Mouse (Mus musculus): ENCODE measurements around the gene Casp14. TPM values are rescaled to one million over a fixed set of nuclear protein-coding genes. Genes with fewer than 3 reads are reported as not detected.
"Not testable (repeated sequence)": the region's sequence is repeated elsewhere in the genome, so short reads cannot be mapped to it uniquely, and the experiment has no call there.

The Casp14 gene
- polyA plus RNA-seq, 1 experiment from 2014 or later: not detected

DNA sequence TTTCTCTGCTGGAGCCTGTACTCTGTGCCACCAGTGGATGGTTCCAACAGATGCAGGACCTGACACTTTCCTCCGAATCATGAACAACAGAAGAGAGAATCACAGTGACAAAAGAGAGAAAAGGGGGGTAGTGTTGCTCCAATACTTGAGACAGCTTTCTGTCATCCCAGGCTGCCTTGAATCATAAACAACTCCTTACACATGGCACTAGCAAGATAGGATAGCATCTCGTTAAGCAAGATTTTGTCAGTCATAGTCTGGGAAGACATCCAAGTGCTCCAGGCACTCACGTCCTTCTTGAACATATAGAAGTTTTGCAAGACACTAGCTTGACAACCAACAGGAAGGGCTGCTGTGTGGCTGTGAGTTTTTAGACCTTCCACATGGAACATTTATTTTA lies 8.9 kb upstream of the Casp14 start:
- Histone ChIP-seq H3K27ac (no peak overlapping the region), H3K4me2 (no peak overlapping the region), H3K36me3 (no peaks in the 10 kb centered on the region), H3K27me3 (replicated peaks) (no peaks in the 10 kb centered on the region), H3K4me3 (no peak overlapping the region), H3K9me3 (replicated peaks) (no peaks in the 10 kb centered on the region), H3K9ac (no peak overlapping the region), H3K4me1 (no peaks in the 10 kb centered on the region)
- ATAC-seq: no peak
- 54% methylated on average over 3 of the region's 3 CpGs for WGBS (ENCODE audit: insufficient replicate concordance)

DNA sequence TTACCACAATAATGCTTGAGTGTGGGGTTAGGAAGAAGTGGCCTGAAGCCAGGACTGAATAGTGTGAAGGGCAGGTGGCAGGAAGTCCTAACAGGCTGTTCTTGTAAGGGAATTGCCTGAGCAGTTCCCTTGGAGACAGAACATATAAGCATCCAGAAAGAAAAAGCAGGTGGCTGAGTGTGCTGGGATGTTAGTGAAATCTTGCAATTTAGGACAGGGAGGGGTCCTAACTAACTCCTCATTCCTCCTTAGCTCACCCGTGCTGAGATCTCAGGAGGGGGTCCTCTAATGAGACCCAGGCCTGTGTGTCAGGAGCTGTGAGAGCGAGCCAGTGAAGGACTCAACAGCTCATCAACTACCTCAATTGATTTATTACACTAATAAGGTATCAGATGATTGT lies 5.3 kb upstream of the Casp14 start:
- no peak for ATAC-seq
- no peaks in the 10 kb centered on the region for H3K36me3 ChIP-seq
- H3K9ac ChIP-seq: no peak overlapping the region
- WGBS (ENCODE audit: insufficient replicate concordance): 33% methylated on average over 2 of the region's 2 CpGs
- H3K4me3 ChIP-seq: no peak overlapping the region
- no peaks in the 10 kb centered on the region for H3K27me3 ChIP-seq (replicated peaks)
- no peaks in the 10 kb centered on the region for H3K9me3 ChIP-seq (replicated peaks)
- no peak overlapping the region for H3K27ac ChIP-seq
- H3K4me1 ChIP-seq: no peaks in the 10 kb centered on the region
- H3K4me2 ChIP-seq: no peak overlapping the region

DNA sequence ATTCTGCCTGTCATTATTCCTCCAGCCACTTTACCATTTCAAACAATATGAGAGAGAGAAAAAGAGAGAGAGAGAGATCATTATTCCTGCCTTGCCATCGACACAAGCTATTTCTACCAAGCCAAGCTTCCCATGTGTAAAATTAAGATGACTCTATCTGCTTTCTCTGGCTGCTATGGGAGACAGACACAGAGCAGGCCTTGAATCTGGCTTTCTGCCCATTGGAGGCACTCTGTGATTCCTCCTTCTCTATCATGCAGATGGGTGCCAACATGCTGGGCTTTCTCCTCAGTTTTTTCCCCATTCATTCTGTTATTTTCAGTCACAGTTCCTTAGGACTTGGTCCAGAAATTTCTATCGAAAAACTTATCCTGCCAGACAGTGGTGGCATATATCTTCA lies 4.6 kb upstream of the Casp14 start:
- H3K27ac ChIP-seq: no peak overlapping the region
- 60% methylated on average over 2 of the region's 2 CpGs for WGBS (ENCODE audit: insufficient replicate concordance)
- ATAC-seq: no peak
- H3K9me3 ChIP-seq (replicated peaks): no peaks in the 10 kb centered on the region
- no peaks in the 10 kb centered on the region for H3K4me1 ChIP-seq
- no peak overlapping the region for H3K4me2 ChIP-seq
- no peaks in the 10 kb centered on the region for H3K36me3 ChIP-seq
- no peak overlapping the region for H3K9ac ChIP-seq
- H3K27me3 ChIP-seq (replicated peaks): no peaks in the 10 kb centered on the region
- no peak overlapping the region for H3K4me3 ChIP-seq

DNA sequence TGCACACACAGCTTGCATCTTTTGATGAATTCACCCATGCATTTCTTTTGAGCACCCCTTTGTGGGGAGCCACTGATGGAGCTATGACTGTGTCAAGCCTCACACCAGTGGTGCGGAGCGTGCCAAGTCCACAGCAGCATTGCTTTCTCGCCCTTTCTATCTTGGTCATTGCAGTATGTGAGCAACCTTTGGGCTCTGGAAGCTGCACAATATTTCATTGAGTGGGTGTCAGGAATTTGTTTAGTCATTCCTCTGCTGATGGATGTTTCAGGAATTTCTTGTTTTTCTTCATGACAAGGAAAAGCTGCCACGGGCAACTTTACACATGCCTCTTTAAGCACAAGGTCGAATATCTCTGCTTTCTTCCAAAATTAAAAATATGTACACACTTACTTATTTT lies 3.9 kb upstream of the Casp14 start:
- no peak for ATAC-seq
- Histone ChIP-seq H3K4me1 (no peaks in the 10 kb centered on the region), H3K27ac (no peak overlapping the region), H3K27me3 (replicated peaks) (no peaks in the 10 kb centered on the region), H3K9ac (no peak overlapping the region), H3K4me3 (no peak overlapping the region), H3K36me3 (no peaks in the 10 kb centered on the region), H3K9me3 (replicated peaks) (no peaks in the 10 kb centered on the region), H3K4me2 (no peak overlapping the region)
- 63% methylated on average over 5 of the region's 5 CpGs for WGBS (ENCODE audit: insufficient replicate concordance)

DNA sequence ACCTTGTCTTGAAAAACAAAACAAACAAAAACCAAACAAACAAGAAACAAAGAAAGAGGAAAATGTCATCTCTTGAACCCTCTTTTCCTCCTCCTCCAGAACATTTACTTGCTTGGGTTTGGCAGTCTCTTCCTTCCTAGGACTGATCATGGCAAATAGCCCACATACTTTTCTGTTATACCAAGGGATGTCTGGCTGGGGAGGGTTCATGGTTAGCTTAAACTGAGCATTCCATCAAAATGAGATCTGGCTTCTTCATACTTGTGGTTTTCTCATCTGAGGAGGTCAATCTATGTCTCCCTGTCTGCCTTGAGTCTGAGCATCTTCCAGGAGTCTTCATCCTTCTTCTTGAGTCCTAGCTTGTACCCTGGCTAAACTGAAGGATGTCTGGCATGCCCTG lies 1.9 kb downstream of the Casp14 start:
- Histone ChIP-seq H3K36me3 (no peaks in the 10 kb centered on the region), H3K4me2 (no peak overlapping the region), H3K27me3 (replicated peaks) (no peaks in the 10 kb centered on the region), H3K4me1 (no peaks in the 10 kb centered on the region), H3K9me3 (replicated peaks) (no peaks in the 10 kb centered on the region), H3K4me3 (no peak overlapping the region), H3K9ac (no peak overlapping the region), H3K27ac (no peak overlapping the region)
- ATAC-seq: no peak

DNA sequence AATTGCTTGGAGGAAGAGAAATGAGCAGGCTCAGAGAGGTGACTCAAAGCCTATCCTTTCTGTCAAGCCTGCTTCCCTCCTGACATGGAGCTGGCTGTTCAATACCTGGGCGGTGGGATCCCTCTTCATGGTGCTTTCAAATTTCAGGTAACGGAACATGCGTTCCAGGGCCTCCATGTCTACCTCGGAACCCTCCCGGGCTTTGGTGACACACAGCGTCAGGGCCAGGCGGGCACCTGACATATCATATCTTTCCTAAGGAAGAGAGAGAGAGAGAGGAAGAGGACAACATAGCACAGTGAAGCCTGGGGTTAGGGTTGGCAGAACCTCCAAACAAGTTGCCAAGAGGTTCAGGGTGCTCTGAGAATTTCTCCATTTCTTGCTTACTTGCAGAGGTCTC lies 2.9 kb downstream of the Casp14 start:
- WGBS (ENCODE audit: insufficient replicate concordance): 80% methylated on average over 7 of the region's 7 CpGs
- H3K27ac ChIP-seq: no peak overlapping the region
- no peak overlapping the region for H3K4me2 ChIP-seq
- ATAC-seq: no peak
- no peak overlapping the region for H3K4me3 ChIP-seq
- no peaks in the 10 kb centered on the region for H3K36me3 ChIP-seq
- H3K9me3 ChIP-seq (replicated peaks): no peaks in the 10 kb centered on the region
- no peaks in the 10 kb centered on the region for H3K4me1 ChIP-seq
- no peak overlapping the region for H3K9ac ChIP-seq
- no peaks in the 10 kb centered on the region for H3K27me3 ChIP-seq (replicated peaks)

DNA sequence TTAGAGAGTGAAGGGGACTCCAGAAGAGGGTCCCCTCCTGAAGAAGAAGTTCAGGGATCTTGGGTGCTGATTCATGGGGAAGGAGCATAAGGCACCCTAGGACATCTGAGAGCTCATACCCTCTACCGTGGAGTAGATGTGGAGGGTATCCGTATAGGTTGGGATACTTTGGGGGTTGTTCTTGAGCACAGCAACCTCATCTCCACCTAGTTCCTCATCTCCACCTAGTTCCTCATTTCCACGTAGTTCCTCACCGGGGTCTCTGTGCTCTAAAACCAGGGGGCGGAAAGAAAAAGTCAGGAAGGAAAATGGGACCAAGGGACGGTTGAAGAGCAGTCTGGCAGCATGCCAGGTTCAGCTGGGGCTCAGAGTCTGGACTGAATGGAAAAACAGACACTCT lies 4.0 kb downstream of the Casp14 start:
- Histone ChIP-seq H3K36me3 (no peaks in the 10 kb centered on the region), H3K27me3 (replicated peaks) (no peaks in the 10 kb centered on the region), H3K9me3 (replicated peaks) (no peaks in the 10 kb centered on the region), H3K4me3 (no peak overlapping the region), H3K9ac (no peak overlapping the region), H3K27ac (no peak overlapping the region), H3K4me1 (no peaks in the 10 kb centered on the region), H3K4me2 (no peak overlapping the region)
- WGBS (ENCODE audit: insufficient replicate concordance): 48% methylated on average over 6 of the region's 6 CpGs
- ATAC-seq: no peak

DNA sequence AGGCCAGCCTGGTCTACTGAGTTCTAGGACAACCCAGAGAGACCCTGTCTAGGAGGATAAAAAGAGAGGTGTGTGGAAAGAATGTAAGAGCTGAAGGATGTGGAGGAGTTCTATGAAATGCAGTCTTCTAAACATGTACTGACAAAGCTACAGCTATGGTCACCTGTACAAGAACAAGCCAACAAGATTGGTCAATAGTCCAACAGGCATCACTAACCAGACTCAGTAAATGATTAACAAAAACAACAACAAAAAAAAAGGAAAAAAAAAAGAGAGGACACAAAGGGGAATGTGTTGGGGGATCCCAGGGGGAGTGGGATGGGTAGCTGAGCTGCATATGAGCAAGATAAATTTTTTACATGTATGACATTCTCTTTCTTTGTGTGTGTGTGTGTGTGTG lies 7.4 kb downstream of the Casp14 start:
- H3K27ac ChIP-seq: no peak overlapping the region

DNA sequence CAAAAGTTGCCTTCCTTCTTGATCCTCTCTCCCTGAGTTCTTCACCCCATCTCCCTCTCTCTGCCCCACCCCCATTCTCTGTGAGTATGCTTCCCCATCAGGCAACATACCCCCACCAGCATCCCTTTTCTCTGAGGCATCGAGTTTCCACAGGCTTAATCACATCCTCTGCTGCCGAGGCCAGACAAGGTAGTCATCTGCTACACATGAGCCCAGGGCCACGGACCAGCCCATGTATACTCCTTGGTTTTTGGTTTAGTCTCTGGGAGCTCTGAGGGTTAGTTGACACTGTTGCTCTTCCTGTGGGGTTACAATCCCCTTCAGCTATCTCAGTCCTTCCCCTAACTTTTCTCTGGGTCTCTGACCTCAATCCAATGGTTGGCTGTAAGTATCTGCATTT lies 17.2 kb downstream of the Casp14 start:
- Histone ChIP-seq H3K9ac (no peak overlapping the region), H3K4me2 (no peak overlapping the region), H3K36me3 (no peaks in the 10 kb centered on the region), H3K4me3 (no peak overlapping the region), H3K27ac (no peak overlapping the region), H3K4me1 (no peaks in the 10 kb centered on the region), H3K27me3 (replicated peaks) (no peaks in the 10 kb centered on the region), H3K9me3 (replicated peaks) (no peaks in the 10 kb centered on the region)
- no peak for ATAC-seq
- WGBS (ENCODE audit: insufficient replicate concordance): 44% methylated on average over 3 of the region's 3 CpGs

More for the DNA sequence above, 7.4 kb downstream of the Casp14 start:
- Histone ChIP-seq H3K9me3 (replicated peaks) (no peaks in the 10 kb centered on the region), H3K27me3 (replicated peaks) (no peaks in the 10 kb centered on the region), H3K9ac (no peak overlapping the region), H3K36me3 (no peaks in the 10 kb centered on the region), H3K4me3 (no peak overlapping the region), H3K4me1 (no peaks in the 10 kb centered on the region), H3K4me2 (no peak overlapping the region)
- no peak for ATAC-seq

DNA sequence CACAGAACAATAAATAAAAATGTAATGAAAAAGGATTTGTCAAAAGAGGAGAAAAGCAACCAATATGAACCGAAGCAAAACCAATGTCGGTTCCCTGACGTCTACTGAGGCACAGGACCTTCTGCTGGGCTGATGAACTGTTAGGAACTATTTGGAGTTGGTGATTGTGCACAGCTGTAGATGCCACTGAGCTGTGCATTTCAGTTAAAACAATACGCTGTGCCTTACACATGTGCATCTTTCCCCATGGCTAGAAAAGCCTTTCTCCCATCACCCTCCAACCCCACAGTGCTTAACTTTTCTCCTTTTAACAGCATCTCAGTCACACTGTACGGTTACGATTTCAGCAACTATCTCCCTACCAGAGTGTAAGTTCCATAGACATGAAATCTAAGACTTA lies 28.1 kb downstream of the Casp14 start:
- H3K9me3 ChIP-seq (replicated peaks): no peaks in the 10 kb centered on the region
- 76% methylated on average over 6 of the region's 6 CpGs for WGBS (ENCODE audit: insufficient replicate concordance)
- no peaks in the 10 kb centered on the region for H3K4me1 ChIP-seq
- no peak overlapping the region for H3K9ac ChIP-seq
- no peak for ATAC-seq
- H3K4me3 ChIP-seq: no peak overlapping the region
- no peaks in the 10 kb centered on the region for H3K36me3 ChIP-seq
- no peaks in the 10 kb centered on the region for H3K27me3 ChIP-seq (replicated peaks)
- H3K4me2 ChIP-seq: no peak overlapping the region
- no peak overlapping the region for H3K27ac ChIP-seq

DNA sequence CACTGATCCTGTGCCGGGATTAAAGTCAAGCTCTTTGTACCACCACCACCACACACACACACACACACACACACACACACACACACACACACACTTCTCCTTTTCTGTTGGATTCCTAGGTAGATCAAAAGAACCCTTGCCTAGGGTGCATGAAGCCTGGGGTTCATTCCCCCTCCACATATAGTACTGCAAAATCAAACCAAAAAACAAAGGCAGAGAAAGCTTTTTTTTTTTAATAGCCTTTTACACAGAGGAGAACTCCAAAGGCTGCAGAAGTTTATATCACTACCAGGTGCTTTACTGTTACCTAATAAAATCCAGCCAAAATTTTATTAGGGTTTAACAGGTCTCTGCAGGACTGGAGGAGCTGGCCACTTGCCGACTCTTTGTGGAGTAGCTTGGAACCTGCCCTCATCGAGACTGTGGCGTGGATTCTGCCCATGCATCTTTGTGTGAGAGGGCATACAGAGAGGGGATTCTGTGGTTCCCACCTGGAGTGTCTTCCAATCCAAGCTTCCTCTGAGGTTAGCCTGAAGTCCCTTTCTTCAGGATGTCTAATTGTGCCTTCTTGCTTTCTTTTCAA lies 31.0 kb downstream of the Casp14 start:
- no peak for ATAC-seq
- H3K4me2 ChIP-seq: no peak overlapping the region
- no peak overlapping the region for H3K27ac ChIP-seq
- no peak overlapping the region for H3K9ac ChIP-seq
- no peaks in the 10 kb centered on the region for H3K4me1 ChIP-seq
- no peaks in the 10 kb centered on the region for H3K36me3 ChIP-seq
- H3K27me3 ChIP-seq (replicated peaks): no peaks in the 10 kb centered on the region
- H3K9me3 ChIP-seq (replicated peaks): no peaks in the 10 kb centered on the region
- H3K4me3 ChIP-seq: no peak overlapping the region
- WGBS (ENCODE audit: insufficient replicate concordance): 54% methylated on average over 4 of the region's 4 CpGs

DNA sequence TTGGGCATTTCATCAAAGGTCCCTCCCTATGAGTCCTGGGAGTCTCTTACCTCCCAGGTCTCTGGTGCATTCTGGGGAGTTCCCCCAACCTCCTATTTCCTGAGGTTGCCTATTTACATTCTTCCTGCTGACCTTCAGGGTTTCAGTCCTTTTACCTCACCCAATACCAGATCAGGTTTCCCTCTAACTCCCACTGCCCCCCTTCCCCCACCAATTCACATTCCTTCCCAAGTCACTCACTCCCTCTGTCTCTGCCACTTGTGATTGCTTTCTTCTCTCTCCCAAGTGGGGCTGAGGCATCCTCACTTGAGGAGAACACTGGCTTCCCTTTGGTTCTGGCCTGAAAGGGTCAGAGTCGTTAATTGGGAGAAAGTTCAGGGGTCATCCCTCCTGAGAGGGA lies 48.0 kb downstream of the Casp14 start:
- H3K4me1 ChIP-seq; H3K9ac ChIP-seq; H3K4me3 ChIP-seq; H3K4me2 ChIP-seq; H3K27me3 ChIP-seq (replicated peaks); ATAC-seq; H3K36me3 ChIP-seq; H3K9me3 ChIP-seq (replicated peaks); H3K27ac ChIP-seq: not testable (repeated sequence)
- WGBS (ENCODE audit: insufficient replicate concordance): 11% methylated on average over 1 of the region's 1 CpGs

DNA sequence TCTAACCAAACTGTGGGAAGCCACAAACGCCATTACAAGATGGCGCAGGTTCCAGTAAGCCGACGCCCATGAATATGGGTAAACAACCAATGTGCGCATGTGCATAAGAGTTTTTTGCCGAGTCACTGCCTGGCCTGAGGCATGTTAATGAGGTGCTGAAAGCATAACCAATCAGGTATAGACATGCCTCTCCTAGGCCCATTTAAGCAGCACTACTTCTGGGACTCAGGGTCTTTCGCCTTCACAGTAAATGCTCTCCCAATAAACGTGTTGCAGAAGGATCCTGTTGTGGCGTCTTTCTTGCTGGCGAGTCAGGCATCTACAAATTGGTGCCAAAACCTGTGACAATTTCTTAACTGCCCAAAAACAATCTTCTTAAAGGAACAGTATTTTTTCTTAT lies 51.4 kb downstream of the Casp14 start:
- H3K27ac ChIP-seq; H3K27me3 ChIP-seq (replicated peaks); H3K4me3 ChIP-seq; H3K36me3 ChIP-seq; H3K9ac ChIP-seq; H3K9me3 ChIP-seq (replicated peaks); H3K4me1 ChIP-seq; ATAC-seq; H3K4me2 ChIP-seq: not testable (repeated sequence)
- 83% methylated on average over 10 of the region's 10 CpGs for WGBS (ENCODE audit: insufficient replicate concordance)

Measured in liver, embryonic 12.5 days (tissue).